Mouse (Mus musculus): ENCODE data around the gene Mylk3. TPM values are rescaled to one million over a fixed set of nuclear protein-coding genes. Genes with fewer than 3 reads are reported as not detected.

Mylk3 gene
- total RNA-seq, 2 experiments from 2014 or later, result 2.2 to 2.4 TPM

GRCm38 (mm10) chr8:85391438-85391837, 5.3 kb upstream of the Mylk3 start:
- DNase-seq (ENCODE audit: extremely low spot score in 1 of 2, low spot score in 1 of 2), result no peak

GRCm38 (mm10) chr8:85381926-85382325, 4.2 kb downstream of the Mylk3 start:
- DNase-seq (ENCODE audit: extremely low spot score in 1 of 2, low spot score in 1 of 2), result no peak

GRCm38 (mm10) chr8:85380824-85381209, 5.3 kb downstream of the Mylk3 start:
- DNase-seq (ENCODE audit: extremely low spot score in 1 of 2, low spot score in 1 of 2), result no peak

- no peak for DNase-seq (ENCODE audit: extremely low spot score in 1 of 2, low spot score in 1 of 2)
Measured at GRCm38 (mm10) chr8:85380123-85380823, 5.9 kb downstream of the Mylk3 start.

- DNase-seq (ENCODE audit: extremely low spot score in 1 of 2, low spot score in 1 of 2), result no peak
Measured at GRCm38 (mm10) chr8:85379142-85379781, 6.9 kb downstream of the Mylk3 start.

GRCm38 (mm10) chr8:85376516-85376915, 9.6 kb downstream of the Mylk3 start:
- DNase-seq (ENCODE audit: extremely low spot score in 1 of 2, low spot score in 1 of 2), result no peak

- DNase-seq (ENCODE audit: extremely low spot score in 1 of 2, low spot score in 1 of 2), result no peak
Measured at GRCm38 (mm10) chr8:85374286-85374685, 11.9 kb downstream of the Mylk3 start.

- no peak for DNase-seq (ENCODE audit: extremely low spot score in 1 of 2, low spot score in 1 of 2)
Measured at GRCm38 (mm10) chr8:85373435-85374039, 12.6 kb downstream of the Mylk3 start.

- no peak for DNase-seq (ENCODE audit: extremely low spot score in 1 of 2, low spot score in 1 of 2)
Measured at GRCm38 (mm10) chr8:85372465-85372839, 13.7 kb downstream of the Mylk3 start.

GRCm38 (mm10) chr8:85371736-85372464, 14.2 kb downstream of the Mylk3 start:
- no peak for DNase-seq (ENCODE audit: extremely low spot score in 1 of 2, low spot score in 1 of 2)

- DNase-seq (ENCODE audit: extremely low spot score in 1 of 2, low spot score in 1 of 2), result no peak
Measured at GRCm38 (mm10) chr8:85365176-85365575, 21.0 kb downstream of the Mylk3 start.

- DNase-seq (ENCODE audit: extremely low spot score in 1 of 2, low spot score in 1 of 2), result no peak
Measured at GRCm38 (mm10) chr8:85364628-85365027, 21.5 kb downstream of the Mylk3 start.

GRCm38 (mm10) chr8:85363406-85363805, 22.7 kb downstream of the Mylk3 start:
- DNase-seq (ENCODE audit: extremely low spot score in 1 of 2, low spot score in 1 of 2), result no peak

- DNase-seq (ENCODE audit: extremely low spot score in 1 of 2, low spot score in 1 of 2), result no peak
Measured at GRCm38 (mm10) chr8:85362211-85362610, 23.9 kb downstream of the Mylk3 start.

- no peak for DNase-seq (ENCODE audit: extremely low spot score in 1 of 2, low spot score in 1 of 2)
Measured at GRCm38 (mm10) chr8:85353287-85353686, 32.9 kb downstream of the Mylk3 start.

- no peak for DNase-seq (ENCODE audit: extremely low spot score in 1 of 2, low spot score in 1 of 2)
Measured at GRCm38 (mm10) chr8:85339871-85340573, 46.1 kb downstream of the Mylk3 start.

GRCm38 (mm10) chr8:85337681-85338080, 48.5 kb downstream of the Mylk3 start:
- DNase-seq (ENCODE audit: extremely low spot score in 1 of 2, low spot score in 1 of 2), result no peak

GRCm38 (mm10) chr8:85336211-85336933, 49.8 kb downstream of the Mylk3 start:
- DNase-seq (ENCODE audit: extremely low spot score in 1 of 2, low spot score in 1 of 2), result no peak

- DNase-seq (ENCODE audit: extremely low spot score in 1 of 2, low spot score in 1 of 2), result no peak
Measured at GRCm38 (mm10) chr8:85335105-85335504, 51.0 kb downstream of the Mylk3 start.

GRCm38 (mm10) chr8:85329506-85329905, 56.6 kb downstream of the Mylk3 start:
- DNase-seq (ENCODE audit: extremely low spot score in 1 of 2, low spot score in 1 of 2), result no peak
